Mouse (Mus musculus) lung, postnatal 0 days (tissue): ENCODE data around the gene Zfp839. TPM values are rescaled to one million over a fixed set of nuclear protein-coding genes. Genes with fewer than 3 reads are reported as not detected.

Experiments
- ATAC-seq: fragments of 200-750 bp; cut with Nextera tagmentation; 2 replicates; pipeline ENCODE4 v1.8.0; 2017; ENCODE audit warnings: moderate library complexity
- DNase-seq: peaks from one replicate; pipeline ENCODE4 v3.0.0-alpha.2; 2016; ENCODE audit warnings: low spot score
- H3K27ac ChIP-seq: fragments of 300-500 bp; sonication (generic); 2 replicates; pipeline ENCODE4 v1.5.1; 2014; ENCODE audit warnings: antibody characterized with exemption, mild to moderate bottlenecking, low read length, mixed read lengths
- H3K27me3 ChIP-seq: fragments of 300-500 bp; sonication (generic); replicated peaks from 2 replicates; pipeline ENCODE4 v1.6.1; 2014; ENCODE audit warnings: low read length, mixed read lengths; ENCODE audit not compliant: insufficient read depth
- H3K36me3 ChIP-seq: fragments of 300-500 bp; sonication (generic); 2 replicates; pipeline ENCODE4 v1.6.1; 2014; ENCODE audit warnings: low read length, mixed read lengths; ENCODE audit not compliant: insufficient read depth
- H3K4me1 ChIP-seq: fragments of 300-500 bp; sonication (generic); 2 replicates; pipeline ENCODE4 v1.6.1; 2014; ENCODE audit warnings: antibody characterized with exemption, low read depth, low read length, mixed read lengths; ENCODE audit not compliant: insufficient read depth
- H3K4me2 ChIP-seq: fragments of 300-500 bp; sonication (generic); replicated peaks from 2 replicates; pipeline ENCODE4 v1.6.1; 2014; ENCODE audit warnings: low read depth, mild to moderate bottlenecking, low read length, moderate library complexity, mixed read lengths
- H3K4me3 ChIP-seq: fragments of 300-500 bp; sonication (generic); 2 replicates; pipeline ENCODE4 v1.5.1; 2014; ENCODE audit warnings: low read depth, low read length
- H3K9ac ChIP-seq: fragments of 300-500 bp; sonication (generic); replicated peaks from 2 replicates; pipeline ENCODE4 v1.6.1; 2014; ENCODE audit warnings: low read depth, mild to moderate bottlenecking
- H3K9me3 ChIP-seq: fragments of 300-500 bp; sonication (generic); 2 replicates; pipeline ENCODE4 v1.6.1; 2016; ENCODE audit warnings: low read length, mixed read lengths
- CTCF ChIP-seq: IDR thresholded peaks from 2 replicates; pipeline ENCODE4 v1.5.1; 2016; ENCODE audit warnings: antibody characterized with exemption, mild to moderate bottlenecking
- EP300 ChIP-seq: IDR thresholded peaks from 2 replicates; pipeline ENCODE4 v1.6.1; 2016; ENCODE audit warnings: antibody characterized with exemption, mild to moderate bottlenecking, control low read depth
- WGBS: fragments of 180-500 bp; shearing (Covaris S2); extraction: QIAGEN DNeasy Blood & Tissue Kit; methylation state at CpG from one replicate; pipeline ENCODE4 v1.1.7; 2014; 5-methylcytosine and 5-hydroxymethylcytosine counted together
- polyA plus RNA-seq: library from polyadenylated mRNA; unstranded; fragments of >200 nt; fragmentation: Nextera tagmentation; extraction: Ambion mirVana; gene quantifications from 2 replicates; pipeline ENCODE4 v1.2.1, GENCODE M21; 2015

Zfp839 gene
- polyA plus RNA-seq, 1 experiment from 2014 or later: 2.4 TPM

DNA sequence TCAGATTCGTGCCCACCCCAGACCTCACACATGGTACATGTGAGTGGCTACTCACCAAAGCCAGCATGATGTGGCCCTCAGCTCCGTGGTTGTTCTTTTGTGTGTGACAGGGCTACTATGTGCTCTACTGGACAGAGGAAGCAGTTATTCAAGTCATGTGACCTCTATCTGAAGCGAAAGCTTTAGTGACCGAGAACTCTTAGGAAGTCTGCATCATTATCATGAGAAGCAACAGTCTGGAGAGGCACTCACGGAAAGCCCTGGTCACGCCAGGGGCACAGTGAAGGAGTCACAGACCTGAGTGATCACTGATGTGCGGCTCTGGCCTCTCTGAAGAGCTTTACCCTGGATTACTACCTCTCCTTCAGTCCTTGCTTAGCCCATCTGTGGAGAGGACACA is 27.7 kb upstream of the Zfp839 start:
- ATAC-seq (no peak), DNase-seq (no peak)
- Histone ChIP-seq H3K27ac (no peak overlapping the region), H3K4me1 (no peaks in the 10 kb centered on the region), H3K27me3 (no peaks in the 10 kb centered on the region), H3K4me3 (no peak overlapping the region), H3K9ac (no peak overlapping the region), H3K9me3 (no peaks in the 10 kb centered on the region), H3K36me3 (no peaks in the 10 kb centered on the region), H3K4me2 (no peak overlapping the region)
- WGBS: 74% methylated on average over 7 of the region's 7 CpGs
- TF ChIP-seq CTCF (no peak), EP300 (no peak)

DNA sequence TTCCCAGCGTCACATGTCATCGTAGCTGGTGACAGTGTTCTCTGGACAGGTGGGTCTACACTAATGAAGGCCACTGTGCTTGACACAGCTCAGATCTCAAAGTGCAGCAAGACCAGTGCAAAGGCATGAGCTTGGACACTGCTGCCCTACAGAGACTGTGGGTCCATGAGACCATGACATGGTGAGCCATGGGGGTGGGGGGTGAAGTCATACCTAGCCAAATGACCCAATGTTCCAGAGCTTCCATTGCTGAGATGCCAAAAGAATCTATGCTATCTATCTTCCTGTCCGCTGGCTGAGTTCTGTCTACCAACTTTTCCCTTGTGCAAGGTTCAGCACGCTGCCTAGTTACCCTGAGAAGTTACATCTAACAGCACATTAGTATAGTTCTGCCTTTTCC is 21.1 kb upstream of the Zfp839 start:
- H3K27me3 ChIP-seq: no peaks in the 10 kb centered on the region
- no peak overlapping the region for H3K27ac ChIP-seq
- no peaks in the 10 kb centered on the region for H3K36me3 ChIP-seq
- no peaks in the 10 kb centered on the region for H3K9me3 ChIP-seq
- TF ChIP-seq CTCF: no peak
- TF ChIP-seq EP300: no peak
- H3K4me3 ChIP-seq: no peak overlapping the region
- ATAC-seq: no peak
- H3K9ac ChIP-seq: no peak overlapping the region
- DNase-seq: no peak
- H3K4me1 ChIP-seq: no peaks in the 10 kb centered on the region
- 90% methylated on average over 4 of the region's 4 CpGs for WGBS
- no peak overlapping the region for H3K4me2 ChIP-seq

DNA sequence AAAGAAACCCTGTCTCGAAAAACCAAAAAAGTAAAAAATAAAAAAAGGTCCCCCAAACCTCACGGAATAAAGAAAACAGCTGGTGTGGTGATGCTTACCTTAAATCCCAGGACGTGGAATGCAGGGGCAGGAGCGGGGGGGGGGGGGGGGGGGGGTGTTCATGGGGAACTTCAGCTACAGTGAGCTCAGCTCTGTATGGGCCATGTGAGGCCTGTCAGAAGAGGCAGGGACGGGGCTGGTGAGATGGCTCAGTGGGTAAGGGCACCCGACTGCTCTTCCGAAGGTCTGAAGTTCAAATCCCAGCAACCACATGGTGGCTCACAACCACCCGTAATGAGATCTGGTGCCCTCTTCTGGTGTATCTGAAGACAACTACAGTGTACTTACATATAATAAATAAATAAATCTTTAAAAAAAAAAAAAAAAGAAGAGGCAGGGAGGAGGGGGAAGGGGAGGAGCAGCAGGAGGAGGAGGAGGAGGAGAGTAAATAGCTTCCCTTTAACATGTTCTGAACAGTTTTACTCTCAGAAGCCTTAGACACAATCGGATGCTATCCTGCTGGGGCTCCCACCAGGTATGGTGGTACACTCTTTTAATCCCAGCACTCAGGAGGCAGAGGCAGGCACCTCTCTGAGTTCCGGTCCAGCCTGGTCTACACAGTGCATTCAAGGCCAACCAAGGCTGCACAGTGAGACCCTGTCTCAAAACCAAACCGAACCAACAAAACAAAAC is 19.6 kb upstream of the Zfp839 start:
- no peaks in the 10 kb centered on the region for H3K4me1 ChIP-seq
- H3K9ac ChIP-seq: no peak overlapping the region
- DNase-seq (no peak), ATAC-seq (no peak)
- no peak overlapping the region for H3K27ac ChIP-seq
- WGBS: 88% methylated on average over 8 of the region's 11 CpGs
- no peaks in the 10 kb centered on the region for H3K27me3 ChIP-seq
- no peak overlapping the region for H3K4me2 ChIP-seq
- H3K4me3 ChIP-seq: no peak overlapping the region
- H3K9me3 ChIP-seq: no peaks in the 10 kb centered on the region
- no peak for TF ChIP-seq EP300
- TF ChIP-seq CTCF: no peak
- H3K36me3 ChIP-seq: no peaks in the 10 kb centered on the region

DNA sequence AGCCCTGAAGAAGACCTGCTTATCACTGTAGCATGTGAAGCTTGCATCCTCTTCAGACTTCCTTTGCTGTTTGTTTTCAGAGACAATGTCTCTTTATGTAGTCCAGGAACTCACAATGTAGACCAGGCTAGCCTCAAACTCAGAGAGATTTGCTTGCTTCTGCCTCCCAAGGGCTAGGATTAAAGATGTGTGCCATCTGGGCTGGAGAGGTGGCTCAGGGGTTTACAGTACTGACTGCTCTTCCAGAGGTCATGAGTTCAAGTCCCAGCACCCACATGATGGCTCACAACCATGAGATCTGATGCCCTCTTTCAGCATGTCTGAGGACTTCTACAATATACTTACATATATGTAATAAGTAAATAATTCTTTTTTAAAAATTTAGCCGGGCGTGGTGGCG is 14.9 kb upstream of the Zfp839 start:
- ATAC-seq (no peak), DNase-seq (no peak)
- Histone ChIP-seq H3K27me3 (no peaks in the 10 kb centered on the region), H3K9ac (no peak overlapping the region), H3K4me1 (peaks cover 1% of the 10 kb centered on the region; the same call in 1 of the 2 replicates), H3K4me3 (no peak overlapping the region), H3K27ac (no peak overlapping the region), H3K4me2 (no peak overlapping the region), H3K9me3 (no peaks in the 10 kb centered on the region), H3K36me3 (no peaks in the 10 kb centered on the region)
- 95% methylated on average over 3 of the region's 3 CpGs for WGBS
- no peak for TF ChIP-seq CTCF
- no peak for TF ChIP-seq EP300

DNA sequence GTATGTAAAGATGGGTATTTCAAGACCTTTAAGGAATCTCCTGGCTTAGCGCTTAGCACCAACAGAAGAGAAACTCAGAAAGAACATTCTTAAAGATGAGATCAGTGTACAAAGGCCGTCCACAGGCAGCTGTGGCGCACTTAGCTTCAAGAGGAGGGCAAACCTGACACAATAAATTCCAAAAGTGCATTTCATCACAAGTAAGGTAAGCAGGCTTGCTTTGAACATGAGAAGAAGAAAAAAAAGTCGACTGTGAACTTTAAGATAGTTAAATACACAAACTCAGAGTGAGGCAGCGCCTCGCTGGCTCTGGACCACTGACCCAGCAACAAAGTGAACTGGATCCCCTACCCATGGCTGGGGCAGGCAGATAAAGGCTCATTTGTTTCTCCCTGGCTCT is 13.3 kb upstream of the Zfp839 start:
- no peaks in the 10 kb centered on the region for H3K27me3 ChIP-seq
- ATAC-seq (peak; percentile 63), DNase-seq (peak; percentile 80)
- H3K9ac ChIP-seq: no peak overlapping the region
- H3K4me2 ChIP-seq: no peak overlapping the region
- peaks cover 3% of the 10 kb centered on the region; the same call in 1 of the 2 replicates for H3K4me1 ChIP-seq
- H3K4me3 ChIP-seq: no peak overlapping the region
- no peaks in the 10 kb centered on the region for H3K9me3 ChIP-seq
- H3K27ac ChIP-seq: peak overlapping the region; percentile 80
- H3K36me3 ChIP-seq: no peaks in the 10 kb centered on the region
- TF ChIP-seq CTCF (no peak), EP300 (no peak)
- 30% methylated on average over 6 of the region's 6 CpGs for WGBS

DNA sequence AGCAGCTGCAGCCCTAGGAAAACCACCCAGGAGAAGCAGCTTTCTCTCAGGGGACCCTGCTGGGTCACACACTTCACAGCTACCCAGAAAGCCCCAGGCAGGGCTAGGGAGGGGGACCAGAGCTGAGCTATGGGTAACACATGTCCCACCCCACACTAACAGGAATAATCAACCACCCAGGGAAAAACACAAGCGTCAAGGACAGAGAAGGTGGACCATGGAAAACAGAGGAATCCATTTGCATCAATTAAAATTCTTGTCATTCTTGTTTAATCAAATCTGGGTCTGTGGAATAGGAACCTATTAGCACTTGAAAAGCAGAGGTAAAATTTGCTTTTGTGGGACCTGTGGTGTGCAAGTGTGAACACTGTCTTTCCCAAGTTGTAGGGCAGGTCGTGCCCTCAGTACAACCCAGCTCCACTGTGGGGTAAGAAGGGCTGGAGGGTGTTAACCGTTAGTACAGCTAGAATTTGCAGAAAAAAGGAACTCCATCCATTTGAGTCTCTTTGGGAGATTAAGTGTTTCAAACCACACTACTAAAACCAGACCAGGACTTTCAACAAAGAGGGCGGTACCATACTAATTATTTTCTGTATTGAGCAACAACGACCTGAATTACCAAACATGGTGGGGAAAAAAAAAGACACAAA is 12.7 kb upstream of the Zfp839 start:
- H3K9me3 ChIP-seq: no peaks in the 10 kb centered on the region
- H3K4me3 ChIP-seq: no peak overlapping the region
- H3K27me3 ChIP-seq: no peaks in the 10 kb centered on the region
- ATAC-seq (no peak), DNase-seq (no peak)
- peak overlapping the region; percentile 80 for H3K27ac ChIP-seq
- H3K9ac ChIP-seq: no peak overlapping the region
- H3K4me2 ChIP-seq: no peak overlapping the region
- H3K36me3 ChIP-seq: no peaks in the 10 kb centered on the region
- no peak for TF ChIP-seq EP300
- H3K4me1 ChIP-seq: peaks cover 3% of the 10 kb centered on the region; the same call in 1 of the 2 replicates
- WGBS: 37% methylated on average over 5 of the region's 5 CpGs
